26 mouse cellular contexts compared by ENCODE assay signal in the genomic region with DNA sequence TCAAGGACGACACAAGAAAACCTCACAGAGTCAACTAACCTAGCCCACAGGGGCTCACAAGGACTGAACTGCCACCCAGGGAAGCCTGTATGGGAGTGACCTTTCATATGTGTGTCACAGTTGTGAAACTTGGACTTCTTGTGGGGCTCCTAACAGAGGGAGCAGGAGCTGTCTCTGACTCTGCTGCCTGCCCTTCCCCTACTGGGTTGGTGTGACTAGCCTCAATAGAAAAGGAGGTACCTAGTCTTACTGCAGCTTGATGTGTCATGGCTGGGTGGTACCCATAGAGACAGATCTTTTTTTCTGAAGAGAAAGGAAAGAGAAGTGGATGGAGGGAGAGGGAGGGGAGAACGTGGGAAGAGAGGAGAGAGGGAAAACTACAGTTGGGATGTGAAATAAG. TPM values are rescaled to one million over a fixed set of nuclear protein-coding genes. Genes with fewer than 3 reads are reported as not detected.
DNase-seq lines count a peak whose midpoint lies in the region; ATAC-seq and TF ChIP-seq lines count a peak whose summit lies in the region.
"Had no signal": no experiment of that assay in that cellular context is flagged by ENCODE, and none has a peak within 500 bp of the region (broad histone marks: within the 10 kb centered on the region; RNA-seq: fewer than 3 reads in every experiment).

No protein-coding gene starts in this region.

- 78% methylated on average over 2 of the region's 2 CpGs for WGBS in embryonic facial prominence, embryonic 10.5 days
- 81% methylated on average over 2 of the region's 2 CpGs for WGBS in stomach, postnatal 0 days

- no peak overlapping the region for H3K4me2 ChIP-seq in stomach, postnatal 0 days (replicated peaks; ENCODE audit: low read depth)
- H3K4me2 ChIP-seq: embryonic facial prominence, embryonic 13.5 days; embryonic facial prominence, embryonic 15.5 days; forebrain, embryonic 13.5 days; forebrain, embryonic 15.5 days had no signal

- H3K4me1 ChIP-seq in embryonic facial prominence, embryonic 10.5 days: peaks cover 55% of the 10 kb centered on the region
- no peaks in the 10 kb centered on the region for H3K4me1 ChIP-seq in stomach, postnatal 0 days (replicated peaks; ENCODE audit: control insufficient read depth, insufficient read depth)

- intact Hi-C loops in gastrocnemius, adult 2 months (cut with DNase I): no loop called here
- intact Hi-C loops in left cerebral cortex, postnatal 25 days (cut with DNase I): no loop called here

- no peak overlapping the region for H3K9ac ChIP-seq in stomach, postnatal 0 days (ENCODE audit: low read length)
- H3K9ac ChIP-seq: embryonic facial prominence, embryonic 13.5 days; embryonic facial prominence, embryonic 15.5 days; forebrain, embryonic 13.5 days; forebrain, embryonic 15.5 days; forebrain, postnatal 0 days had no signal

- peak; percentile 58; the same call in 1 of the 2 replicates for ATAC-seq in stomach, postnatal 0 days (ENCODE audit: low FRiP score, low TSS enrichment)
- ATAC-seq: activated CD4-positive, CD25-positive, alpha-beta regulatory T cell, adult 4 months; CD4-positive, CD25-positive, alpha-beta regulatory T cell, adult 4 months; forebrain, embryonic 13.5 days; forebrain, embryonic 15.5 days; forebrain, postnatal 0 days; Patski had no signal

- peaks cover 11% of the 10 kb centered on the region for H3K36me3 ChIP-seq in embryonic facial prominence, embryonic 10.5 days (replicated peaks)
- no peaks in the 10 kb centered on the region for H3K36me3 ChIP-seq in stomach, postnatal 0 days (ENCODE audit: control insufficient read depth, insufficient read depth, low read length)
- H3K36me3 ChIP-seq: embryonic facial prominence, embryonic 15.5 days; forebrain, embryonic 10.5 days; forebrain, embryonic 15.5 days; G1E had no signal

- H3K4me3 ChIP-seq in gastrocnemius, adult 2 months: no peak overlapping the region
- no peak overlapping the region for H3K4me3 ChIP-seq in embryonic facial prominence, embryonic 10.5 days
- no peak overlapping the region for H3K4me3 ChIP-seq in stomach, postnatal 0 days (ENCODE audit: low read depth, low read length)
- H3K4me3 ChIP-seq: embryonic facial prominence, embryonic 13.5 days; embryonic facial prominence, embryonic 15.5 days; erythroblast, embryonic 14.5 days; forebrain, embryonic 10.5 days; forebrain, embryonic 13.5 days; forebrain, embryonic 15.5 days had no signal

- no peak for TF ChIP-seq EP300 in stomach, postnatal 0 days (optimal IDR thresholded peaks at IDR 0.05)

- DNase-seq in gastrocnemius, adult 2 months: no peak
- DNase-seq in gastrocnemius, postnatal 25 days: no peak
- no peak for DNase-seq in embryonic facial prominence, embryonic 10.5 days (ENCODE audit: low spot score)
- no peak for DNase-seq in stomach, postnatal 0 days (ENCODE audit: low spot score)
- DNase-seq in left cerebral cortex, postnatal 25 days (ENCODE audit: low spot score in 2 of 2): no peak
- DNase-seq: adrenal gland, adult 8-10 months; adrenal gland, postnatal 14 days; adrenal gland, postnatal 36 days; B cell, adult 2 months; cerebellum, adult 11-12 months; cerebellum, adult 2 months; cerebellum, adult 9-10 months; cerebellum, postnatal 10 days; cerebellum, postnatal 25 days; forebrain, postnatal 0 days had no signal

- peak overlapping the region; percentile 28; the same call in 1 of the 2 replicates for H3K27ac ChIP-seq in gastrocnemius, adult 2 months
- peak overlapping the region; percentile 20; the same call in 1 of the 2 replicates for H3K27ac ChIP-seq in embryonic facial prominence, embryonic 10.5 days (replicated peaks)
- H3K27ac ChIP-seq in stomach, postnatal 0 days (replicated peaks): no peak overlapping the region
- H3K27ac ChIP-seq: embryonic facial prominence, embryonic 13.5 days; embryonic facial prominence, embryonic 15.5 days; forebrain, embryonic 10.5 days; forebrain, embryonic 13.5 days; forebrain, embryonic 15.5 days had no signal

- no peak for TF ChIP-seq CTCF in gastrocnemius, adult 2 months (IDR thresholded peaks at IDR 0.05)
- TF ChIP-seq CTCF in stomach, postnatal 0 days (IDR thresholded peaks at IDR 0.05; ENCODE audit: low read depth): no peak

- H3K9me3 ChIP-seq in embryonic facial prominence, embryonic 10.5 days: peaks cover 7% of the 10 kb centered on the region; the same call in 1 of the 2 replicates
- no peaks in the 10 kb centered on the region for H3K9me3 ChIP-seq in stomach, postnatal 0 days (ENCODE audit: control insufficient read depth, low read length)
- H3K9me3 ChIP-seq: embryonic facial prominence, embryonic 13.5 days; embryonic facial prominence, embryonic 15.5 days; forebrain, embryonic 10.5 days; forebrain, embryonic 13.5 days; forebrain, embryonic 15.5 days; G1E had no signal

- H3K27me3 ChIP-seq in embryonic facial prominence, embryonic 10.5 days (replicated peaks; ENCODE audit: low read depth, poor library complexity, severe bottlenecking): no peaks in the 10 kb centered on the region
- H3K27me3 ChIP-seq in stomach, postnatal 0 days (ENCODE audit: control insufficient read depth, insufficient read depth, low read length): no peaks in the 10 kb centered on the region
- H3K27me3 ChIP-seq: CH12.LX; embryonic facial prominence, embryonic 13.5 days; embryonic facial prominence, embryonic 15.5 days; forebrain, embryonic 13.5 days; forebrain, embryonic 15.5 days; Patski had no signal

RNA-seq across cellular contexts. Expression of a gene that starts 22.0 kb away (rescaled TPM):
- total RNA-seq in gastrocnemius, adult 2 months (2021): 1 to 10 TPM; 7.5 to 9.6 TPM
- total RNA-seq in gastrocnemius, postnatal 25 days (2021): 1 to 10 TPM; 5.3 to 5.5 TPM
- polyA plus RNA-seq in embryonic facial prominence, embryonic 10.5 days (2016; fragmentation: Nextera tagmentation; extraction: Ambion mirVana): 17.4 and 19.2 TPM in 2 replicates
- polyA plus RNA-seq in stomach, postnatal 0 days (2015; fragmentation: Nextera tagmentation; extraction: Ambion mirVana): 7.8 and 8.7 TPM in 2 replicates
- 10 to 100 TPM; 22.1 to 22.2 TPM for total RNA-seq in left cerebral cortex, postnatal 25 days (2021)
